Mouse (Mus musculus): ENCODE data around the gene Bod1l. TPM values are rescaled to one million over a fixed set of nuclear protein-coding genes. Genes with fewer than 3 reads are reported as not detected.

Bod1l gene
- total and polyA plus RNA-seq, 3 experiments: 20.7 to 472 (median 23.8) TPM

DNA sequence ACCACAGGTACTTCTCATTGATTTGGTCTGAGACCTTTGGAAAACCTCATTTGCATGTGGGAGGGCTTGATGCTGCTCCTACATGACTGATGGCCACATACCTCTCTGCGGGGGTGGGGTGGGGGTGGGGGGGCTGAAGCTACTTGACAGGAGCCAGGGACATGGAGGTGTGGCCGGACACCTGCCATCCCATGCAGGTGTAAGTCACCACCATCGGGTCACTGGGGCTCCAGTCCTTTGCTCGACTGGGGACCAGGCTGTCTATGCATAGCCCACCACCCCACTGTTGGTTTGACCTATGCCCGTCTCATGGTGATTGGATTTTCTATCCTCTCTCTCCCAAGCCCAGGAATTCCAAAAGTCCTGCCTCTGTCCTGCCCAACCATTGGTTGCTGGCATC is 62.2 kb downstream of the Bod1l start:
- Histone ChIP-seq H3K36me3 (ENCODE audit: control insufficient read depth in 1 of 2, insufficient read depth in 2 of 2, low read length in 2 of 2) (peaks cover 0 to 4% of the 10 kb centered on the region in 2 experiments; a peak in 1 of 4 replicates), H3K27ac (ENCODE audit: control insufficient read depth, low read depth, low read length) (no peak overlapping the region), H3K9ac (ENCODE audit: control insufficient read depth, low read depth, low read length, poor library complexity, severe bottlenecking) (no peak overlapping the region), H3K79me2 (ENCODE audit: control insufficient read depth, insufficient read depth, low read length, poor library complexity) (no peaks in the 10 kb centered on the region), H3K9me3 (replicated peaks; ENCODE audit: insufficient read depth, low read length) (no peaks in the 10 kb centered on the region), H3K27me3 (ENCODE audit: control insufficient read depth in 1 of 2, insufficient read depth in 2 of 2, low read length in 2 of 2) (no peaks in the 10 kb centered on the region; a peak in 1 of 4 replicates), H3K4me1 (ENCODE audit: control insufficient read depth in 1 of 2, insufficient read depth in 2 of 2, low read length in 2 of 2) (no peaks in the 10 kb centered on the region), H3K4me3 (ENCODE audit: control insufficient read depth in 1 of 2, insufficient read depth in 1 of 2, low read depth in 2 of 2, low read length in 2 of 2) (no peak overlapping the region)
- TF ChIP-seq ZKSCAN1 (IDR thresholded peaks at IDR 0.05; ENCODE audit: low read depth, low read length) (no peak), ELF1 (IDR thresholded peaks at IDR 0.05; ENCODE audit: low read depth, low read length) (no peak), POLR2AphosphoS2 (IDR thresholded peaks at IDR 0.05; ENCODE audit: low read length) (no peak), ZC3H11A (IDR thresholded peaks at IDR 0.05; ENCODE audit: low read depth, low read length) (no peak), POLR2AphosphoS5 (IDR thresholded peaks at IDR 0.05; ENCODE audit: borderline replicate concordance, low read depth, low read length) (no peak), MYB (IDR thresholded peaks at IDR 0.05; ENCODE audit: low read depth, low read length) (no peak), MAFK (IDR thresholded peaks at IDR 0.05; ENCODE audit: borderline replicate concordance, low read depth, low read length) (no peak), MXI1 (IDR thresholded peaks at IDR 0.05; ENCODE audit: low read depth, low read length) (no peak), GABPA (IDR thresholded peaks at IDR 0.05; ENCODE audit: low read depth, low read length) (no peak), MAZ (IDR thresholded peaks at IDR 0.05; ENCODE audit: low read depth, low read length) (no peak), E2F4 (IDR thresholded peaks at IDR 0.05; ENCODE audit: borderline replicate concordance, low read depth, low read length) (no peak), GATA1 (IDR thresholded peaks at IDR 0.05; ENCODE audit: low read depth, low read length) (no peak)
- no peak for DNase-seq (ENCODE audit: low read depth, low spot score)

- Histone ChIP-seq H3K4me1 (ENCODE audit: control insufficient read depth in 1 of 2, insufficient read depth in 2 of 2, low read length in 2 of 2) (no peaks in the 10 kb centered on the region), H3K36me3 (ENCODE audit: control insufficient read depth in 1 of 2, insufficient read depth in 2 of 2, low read length in 2 of 2) (no peaks in the 10 kb centered on the region), H3K27me3 (ENCODE audit: control insufficient read depth in 1 of 2, insufficient read depth in 2 of 2, low read length in 2 of 2) (no peaks in the 10 kb centered on the region; a peak in 1 of 4 replicates), H3K79me2 (ENCODE audit: control insufficient read depth, insufficient read depth, low read length, poor library complexity) (no peaks in the 10 kb centered on the region), H3K9me3 (replicated peaks; ENCODE audit: insufficient read depth, low read length) (no peaks in the 10 kb centered on the region), H3K9ac (ENCODE audit: control insufficient read depth, low read depth, low read length, poor library complexity, severe bottlenecking) (no peak overlapping the region), H3K4me3 (ENCODE audit: control insufficient read depth in 1 of 2, insufficient read depth in 1 of 2, low read depth in 2 of 2, low read length in 2 of 2) (no peak overlapping the region), H3K27ac (ENCODE audit: control insufficient read depth, low read depth, low read length) (no peak overlapping the region)
- DNase-seq (ENCODE audit: low read depth, low spot score): no peak
- no peak for TF ChIP-seq MYC (IDR thresholded peaks at IDR 0.05; ENCODE audit: low read depth, low read length)
- TF ChIP-seq CHD1 (IDR thresholded peaks at IDR 0.05; ENCODE audit: low read depth, low read length): no peak
- TF ChIP-seq CTCF (IDR thresholded peaks at IDR 0.05 in 2 of 3, conservative IDR thresholded peaks at IDR 0.05 in 1 of 3; ENCODE audit: control insufficient read depth in 1 of 3, insufficient read depth in 1 of 3, low read depth in 2 of 3, low read length in 3 of 3, poor library complexity in 1 of 3, severe bottlenecking in 1 of 3): no peak
- no peak for TF ChIP-seq ETS1 (IDR thresholded peaks at IDR 0.05; ENCODE audit: low read depth, low read length)
- TF ChIP-seq SIN3A (IDR thresholded peaks at IDR 0.05; ENCODE audit: low read length): no peak
- TF ChIP-seq KAT2A (conservative IDR thresholded peaks at IDR 0.05; ENCODE audit: low read depth, low read length): no peak
Observed at GRCm38 (mm10) chr5:41780026-41780425, 64.1 kb downstream of the Bod1l start.
